Mouse (Mus musculus): ENCODE measurements around the gene Dnase2b. TPM values are rescaled to one million over a fixed set of nuclear protein-coding genes. Genes with fewer than 3 reads are reported as not detected.

The Dnase2b gene
- total and polyA plus RNA-seq, 2 experiments from 2014 or later, result not detected

- H3K4me1 ChIP-seq (ENCODE audit: insufficient read depth, low read length), result peaks cover 4% of the 10 kb centered on the region
- ATAC-seq (no peak), DNase-seq (ENCODE audit: low spot score) (no peak)
- no peak overlapping the region for H3K9ac ChIP-seq (replicated peaks; ENCODE audit: low read length)
- H3K4me3 ChIP-seq (ENCODE audit: low read length), result no peak overlapping the region
- no peak overlapping the region for H3K27ac ChIP-seq
- no peaks in the 10 kb centered on the region for H3K9me3 ChIP-seq (ENCODE audit: low read length)
- no peaks in the 10 kb centered on the region for H3K36me3 ChIP-seq (ENCODE audit: insufficient read depth, low read length)
- no peak for TF ChIP-seq CTCF (IDR thresholded peaks at IDR 0.05; ENCODE audit: low read depth)
- H3K4me2 ChIP-seq (ENCODE audit: low read depth, low read length), result no peak overlapping the region
- no peaks in the 10 kb centered on the region for H3K27me3 ChIP-seq (ENCODE audit: insufficient read depth, low read length)
- WGBS, result 93% methylated on average over 3 of the region's 3 CpGs
Observed at GRCm38 (mm10) chr3:146602531-146602930, 12.9 kb downstream of the Dnase2b start.

DNA sequence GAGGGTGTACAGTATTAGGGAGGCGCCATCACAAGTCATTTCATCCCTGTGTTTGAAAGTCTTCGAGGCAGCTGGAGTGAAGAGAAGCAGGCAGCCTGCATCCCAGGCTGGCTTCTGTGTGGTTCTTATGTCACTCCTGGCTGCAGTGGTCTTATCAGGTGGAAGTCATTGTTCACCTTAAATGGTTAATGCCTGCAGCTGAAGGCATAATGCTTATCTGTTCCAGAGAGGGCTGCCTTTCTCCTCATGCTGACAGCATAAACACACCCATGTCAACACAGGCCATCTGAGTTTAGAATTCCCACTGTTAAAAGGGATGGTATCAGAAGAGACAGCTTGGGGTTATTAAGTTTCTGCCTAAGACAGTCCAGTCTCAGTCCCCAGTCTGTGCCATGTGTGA is 14.2 kb downstream of the Dnase2b start:
- 0 out of 2 replicates have a peak, but pooled peaks have one; percentile 15 for ATAC-seq
- Histone ChIP-seq H3K9me3 (ENCODE audit: low read length) (no peaks in the 10 kb centered on the region), H3K4me2 (ENCODE audit: low read depth, low read length) (no peak overlapping the region), H3K9ac (replicated peaks; ENCODE audit: low read length) (no peak overlapping the region), H3K36me3 (ENCODE audit: insufficient read depth, low read length) (no peaks in the 10 kb centered on the region), H3K27ac (no peak overlapping the region), H3K4me1 (ENCODE audit: insufficient read depth, low read length) (no peaks in the 10 kb centered on the region), H3K27me3 (ENCODE audit: insufficient read depth, low read length) (no peaks in the 10 kb centered on the region), H3K4me3 (ENCODE audit: low read length) (no peak overlapping the region)
- no peak for TF ChIP-seq CTCF (IDR thresholded peaks at IDR 0.05; ENCODE audit: low read depth)
- no peak for DNase-seq (ENCODE audit: low spot score)
- WGBS, result 96% methylated on average over 2 of the region's 2 CpGs

DNA sequence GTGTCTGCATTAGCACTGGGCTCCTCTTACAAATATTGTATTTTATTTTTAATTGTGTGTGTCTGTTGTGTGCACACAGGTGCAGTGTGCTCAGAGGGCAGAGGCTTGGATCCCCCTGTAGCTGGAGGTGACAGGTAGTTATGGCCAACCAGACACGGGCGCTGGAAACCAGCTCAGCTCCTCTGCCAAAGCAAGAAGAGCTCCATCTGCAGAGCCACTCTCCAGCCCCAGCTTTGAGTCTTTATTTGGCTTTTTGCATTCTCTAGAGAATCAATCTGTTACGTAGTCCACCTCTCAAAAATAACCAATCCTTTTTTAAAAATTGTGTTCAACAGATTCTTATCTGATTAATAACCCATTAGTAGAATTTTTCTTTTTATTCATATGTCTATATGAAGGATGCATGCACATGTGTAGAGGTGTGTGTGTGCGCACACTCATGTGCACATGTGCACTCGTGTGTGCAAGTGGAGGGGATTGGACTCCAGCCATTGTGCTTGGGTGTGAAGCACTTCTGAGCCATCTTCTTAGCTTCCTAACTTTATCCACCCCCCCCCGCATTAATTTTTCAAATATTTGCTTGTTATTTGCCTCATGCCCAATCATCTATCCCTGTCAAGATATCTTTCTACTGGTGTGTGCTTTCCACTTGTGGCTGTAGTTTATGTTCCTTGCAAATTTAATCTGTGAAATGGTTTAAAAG is 16.0 kb downstream of the Dnase2b start:
- DNase-seq (ENCODE audit: low spot score), result no peak
- Histone ChIP-seq H3K36me3 (ENCODE audit: insufficient read depth, low read length) (no peaks in the 10 kb centered on the region), H3K4me3 (ENCODE audit: low read length) (no peak overlapping the region), H3K9ac (replicated peaks; ENCODE audit: low read length) (no peak overlapping the region), H3K9me3 (ENCODE audit: low read length) (no peaks in the 10 kb centered on the region), H3K27me3 (ENCODE audit: insufficient read depth, low read length) (no peaks in the 10 kb centered on the region), H3K27ac (no peak overlapping the region), H3K4me1 (ENCODE audit: insufficient read depth, low read length) (no peaks in the 10 kb centered on the region), H3K4me2 (ENCODE audit: low read depth, low read length) (no peak overlapping the region)
- no peak for ATAC-seq
- no peak for TF ChIP-seq CTCF (IDR thresholded peaks at IDR 0.05; ENCODE audit: low read depth)
- 83% methylated on average over 6 of the region's 6 CpGs for WGBS

DNA sequence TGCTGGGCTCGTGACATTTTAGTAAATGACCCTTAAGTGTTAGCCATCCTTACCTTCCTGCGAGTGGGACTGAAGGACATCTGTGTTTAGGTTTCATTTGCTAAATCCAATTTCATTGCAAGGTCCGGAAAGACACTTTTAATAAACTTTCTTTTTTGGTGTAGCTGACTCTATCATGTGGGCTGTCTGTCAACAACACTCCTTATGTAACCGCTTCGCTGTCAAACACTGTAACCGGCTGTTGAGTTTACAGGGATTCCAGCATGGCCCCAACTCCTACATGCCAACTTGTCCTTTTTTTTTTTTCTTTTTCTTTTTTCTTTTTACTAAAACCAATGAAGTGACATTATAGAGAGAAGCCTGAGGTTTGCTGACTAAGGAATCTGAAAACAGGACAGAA is 17.0 kb downstream of the Dnase2b start:
- Histone ChIP-seq H3K4me3 (ENCODE audit: low read length) (no peak overlapping the region), H3K4me1 (ENCODE audit: insufficient read depth, low read length) (no peaks in the 10 kb centered on the region), H3K4me2 (ENCODE audit: low read depth, low read length) (no peak overlapping the region), H3K27me3 (ENCODE audit: insufficient read depth, low read length) (no peaks in the 10 kb centered on the region), H3K36me3 (ENCODE audit: insufficient read depth, low read length) (no peaks in the 10 kb centered on the region), H3K9me3 (ENCODE audit: low read length) (no peaks in the 10 kb centered on the region), H3K9ac (replicated peaks; ENCODE audit: low read length) (no peak overlapping the region), H3K27ac (no peak overlapping the region)
- TF ChIP-seq CTCF (IDR thresholded peaks at IDR 0.05; ENCODE audit: low read depth), result no peak
- WGBS, result 89% methylated on average over 6 of the region's 6 CpGs
- ATAC-seq, result no peak
- no peak for DNase-seq (ENCODE audit: low spot score)

DNA sequence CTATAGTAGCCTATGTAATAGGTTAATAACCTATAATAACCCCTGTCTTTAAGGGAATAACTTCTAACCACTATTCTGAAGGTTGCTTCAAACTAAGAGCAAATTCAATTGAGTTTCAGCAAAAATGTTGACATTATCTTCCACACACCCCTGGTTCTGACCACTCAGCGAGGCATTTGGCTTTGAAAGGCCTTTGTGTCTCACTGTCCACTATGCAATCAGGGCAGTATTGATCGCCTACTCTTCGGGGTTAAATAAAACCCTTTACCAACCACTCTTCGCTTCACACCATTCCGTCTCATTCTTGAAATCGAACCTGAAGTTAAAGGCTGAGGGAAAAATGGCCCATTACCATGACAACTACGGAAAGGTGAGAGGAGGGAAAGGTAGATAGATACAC is 18.5 kb downstream of the Dnase2b start:
- WGBS, result 92% methylated on average over 7 of the region's 7 CpGs
- no peaks in the 10 kb centered on the region for H3K9me3 ChIP-seq (ENCODE audit: low read length)
- no peak overlapping the region for H3K4me2 ChIP-seq (ENCODE audit: low read depth, low read length)
- no peak for DNase-seq (ENCODE audit: low spot score)
- no peak overlapping the region for H3K9ac ChIP-seq (replicated peaks; ENCODE audit: low read length)
- H3K4me1 ChIP-seq (ENCODE audit: insufficient read depth, low read length), result no peaks in the 10 kb centered on the region
- no peaks in the 10 kb centered on the region for H3K36me3 ChIP-seq (ENCODE audit: insufficient read depth, low read length)
- no peak for ATAC-seq
- TF ChIP-seq CTCF (IDR thresholded peaks at IDR 0.05; ENCODE audit: low read depth), result no peak
- no peaks in the 10 kb centered on the region for H3K27me3 ChIP-seq (ENCODE audit: insufficient read depth, low read length)
- no peak overlapping the region for H3K4me3 ChIP-seq (ENCODE audit: low read length)
- no peak overlapping the region for H3K27ac ChIP-seq

- H3K27me3 ChIP-seq (ENCODE audit: insufficient read depth, low read length), result no peaks in the 10 kb centered on the region
- ATAC-seq, result no peak
- no peak overlapping the region for H3K4me3 ChIP-seq (ENCODE audit: low read length)
- no peak overlapping the region for H3K4me2 ChIP-seq (ENCODE audit: low read depth, low read length)
- WGBS, result 89% methylated on average over 8 of the region's 8 CpGs
- no peaks in the 10 kb centered on the region for H3K4me1 ChIP-seq (ENCODE audit: insufficient read depth, low read length)
- no peak for DNase-seq (ENCODE audit: low spot score)
- H3K27ac ChIP-seq, result no peak overlapping the region
- H3K9ac ChIP-seq (replicated peaks; ENCODE audit: low read length), result no peak overlapping the region
- H3K9me3 ChIP-seq (ENCODE audit: low read length), result no peaks in the 10 kb centered on the region
- no peak for TF ChIP-seq CTCF (IDR thresholded peaks at IDR 0.05; ENCODE audit: low read depth)
- no peaks in the 10 kb centered on the region for H3K36me3 ChIP-seq (ENCODE audit: insufficient read depth, low read length)
Observed at GRCm38 (mm10) chr3:146596387-146596786, 19.0 kb downstream of the Dnase2b start.

GRCm38 (mm10) chr3:146595440-146595839 is 20.0 kb downstream of the Dnase2b start:
- H3K4me2 ChIP-seq (ENCODE audit: low read depth, low read length), result no peak overlapping the region
- H3K9me3 ChIP-seq (ENCODE audit: low read length), result no peaks in the 10 kb centered on the region
- H3K4me3 ChIP-seq (ENCODE audit: low read length), result no peak overlapping the region
- no peak for TF ChIP-seq CTCF (IDR thresholded peaks at IDR 0.05; ENCODE audit: low read depth)
- H3K9ac ChIP-seq (replicated peaks; ENCODE audit: low read length), result no peak overlapping the region
- DNase-seq (ENCODE audit: low spot score) (no peak), ATAC-seq (no peak)
- no peaks in the 10 kb centered on the region for H3K27me3 ChIP-seq (ENCODE audit: insufficient read depth, low read length)
- no peaks in the 10 kb centered on the region for H3K4me1 ChIP-seq (ENCODE audit: insufficient read depth, low read length)
- H3K27ac ChIP-seq, result no peak overlapping the region
- H3K36me3 ChIP-seq (ENCODE audit: insufficient read depth, low read length), result no peaks in the 10 kb centered on the region
- WGBS, result 88% methylated on average over 6 of the region's 6 CpGs

All from hindbrain, postnatal 0 days (tissue).